Mouse (Mus musculus) limb, embryonic 14.5 days (tissue): ENCODE measurements around the gene Syne2. TPM values are rescaled to one million over a fixed set of nuclear protein-coding genes. Genes with fewer than 3 reads are reported as not detected.

Experiments used
- ATAC-seq: fragments of 200-750 bp; cut with Nextera tagmentation; 2 replicates; pipeline ENCODE4 v1.8.0; 2017; ENCODE audit warnings: low read depth, moderate number of reproducible peaks, moderate TSS enrichment; ENCODE audit not compliant: low FRiP score
- DNase-seq: peaks from one replicate; pipeline ENCODE4 v3.0.0-alpha.2; 2015; ENCODE audit warnings: low spot score
- H3K27ac ChIP-seq: fragments of 300-500 bp; sonication (generic); replicated peaks from 2 replicates; pipeline ENCODE4 v1.5.1; 2014; ENCODE audit warnings: low read depth, mild to moderate bottlenecking, low read length, moderate library complexity, mixed read lengths
- H3K27me3 ChIP-seq: fragments of 300-500 bp; sonication (generic); 2 replicates; pipeline ENCODE4 v1.6.1; 2014; ENCODE audit warnings: low read length, mixed read lengths; ENCODE audit not compliant: control insufficient read depth, insufficient read depth
- H3K36me3 ChIP-seq: fragments of 300-500 bp; sonication (generic); 2 replicates; pipeline ENCODE4 v1.6.1; 2014; ENCODE audit warnings: mild to moderate bottlenecking, low read length, moderate library complexity, mixed read lengths; ENCODE audit not compliant: control insufficient read depth, insufficient read depth
- H3K4me1 ChIP-seq: fragments of 300-500 bp; sonication (generic); 2 replicates; pipeline ENCODE4 v1.6.1; 2014; ENCODE audit warnings: antibody characterized with exemption, low read length, mixed read lengths; ENCODE audit not compliant: control insufficient read depth, insufficient read depth
- H3K4me2 ChIP-seq: fragments of 300-500 bp; sonication (generic); replicated peaks from 2 replicates; pipeline ENCODE4 v1.6.1; 2014; ENCODE audit warnings: low read depth, mild to moderate bottlenecking, low read length, moderate library complexity; ENCODE audit not compliant: severe bottlenecking
- H3K4me3 ChIP-seq: fragments of 300-500 bp; sonication (generic); replicated peaks from 2 replicates; pipeline ENCODE4 v1.5.1; 2014; ENCODE audit warnings: low read length
- H3K9ac ChIP-seq: fragments of 300-500 bp; sonication (generic); 2 replicates; pipeline ENCODE4 v1.6.1; 2014; ENCODE audit warnings: mild to moderate bottlenecking, low read depth, low read length, moderate library complexity; ENCODE audit not compliant: severe bottlenecking
- H3K9me3 ChIP-seq: fragments of 300-500 bp; sonication (generic); 2 replicates; pipeline ENCODE4 v1.6.1; 2016; ENCODE audit warnings: low read length; ENCODE audit not compliant: control insufficient read depth
- POLR2A ChIP-seq: fragments of 200-500 bp; IDR thresholded peaks from 2 replicates; pipeline ENCODE4 v1.8.0; 2012; ENCODE audit warnings: inconsistent platforms, mild to moderate bottlenecking, moderate library complexity, borderline replicate concordance; ENCODE audit not compliant: insufficient read depth, insufficient read length; ENCODE audit errors: extremely low read depth
- WGBS: fragments of 180-500 bp; shearing (Covaris S2); extraction: QIAGEN DNeasy Blood & Tissue Kit; methylation state at CpG from one replicate; pipeline ENCODE4 v1.1.7; 2014; 5-methylcytosine and 5-hydroxymethylcytosine counted together
- polyA plus RNA-seq, 2 experiments: library from polyadenylated mRNA; depleted of rRNA in 1 of 2; stranded (reverse) in 1 of 2; unstranded in 1 of 2; fragments of >200 nt; fragmentation: Nextera tagmentation in 1 of 2; extraction: Ambion mirVana in 1 of 2; gene quantifications; 2 replicates each; pipeline versions ENCODE4 v1.2.1 to v1.2.3; 2012 to 2014

Syne2 gene
- polyA plus RNA-seq, 2 experiments = 41.5 to 48.0 TPM

DNA sequence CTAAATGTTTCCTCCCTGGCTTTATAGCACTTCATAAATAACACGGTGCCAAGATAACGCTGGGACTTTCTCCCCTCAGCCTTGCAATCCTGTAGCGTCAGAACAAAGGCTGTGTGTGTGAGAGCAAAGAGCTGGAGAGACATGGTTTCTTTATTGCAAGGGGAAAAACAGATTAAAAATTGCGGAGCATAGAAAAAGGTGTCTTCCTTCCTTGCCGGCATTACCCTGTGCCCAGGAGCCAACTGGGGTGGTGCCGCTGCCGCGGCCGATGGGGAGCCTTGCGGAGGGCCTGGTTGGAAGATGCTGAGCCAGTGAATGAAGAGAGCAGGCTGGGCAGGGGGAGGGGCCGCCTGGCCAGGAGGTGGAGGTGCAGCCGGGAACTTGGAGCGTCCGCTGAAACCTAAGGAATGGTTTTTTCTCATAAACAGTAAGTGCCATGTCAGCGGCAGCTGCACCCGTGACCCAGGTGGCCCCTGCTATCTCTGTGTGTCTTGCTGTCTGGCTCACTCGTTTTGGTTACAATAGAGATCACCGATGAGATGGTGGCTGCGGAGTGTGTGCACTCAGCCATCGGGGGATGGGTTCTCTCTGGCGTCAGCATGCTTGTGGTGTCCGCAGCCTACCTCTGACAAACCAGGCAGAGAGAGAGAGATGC lies 263.8 kb downstream of the Syne2 start:
- Histone ChIP-seq H3K4me3 (peak overlapping the region; percentile 34), H3K9ac (peak overlapping the region; percentile 40), H3K36me3 (peaks cover 12% of the 10 kb centered on the region), H3K4me1 (peaks cover 19% of the 10 kb centered on the region; the same call in 1 of the 2 replicates), H3K9me3 (no peaks in the 10 kb centered on the region), H3K27me3 (no peaks in the 10 kb centered on the region), H3K4me2 (peak overlapping the region; percentile 62), H3K27ac (no peak overlapping the region)
- peak; percentile 69 for ATAC-seq
- TF ChIP-seq POLR2A = no peak
- 3% methylated on average over 22 of the region's 22 CpGs for WGBS
- DNase-seq = peak; percentile 12

DNA sequence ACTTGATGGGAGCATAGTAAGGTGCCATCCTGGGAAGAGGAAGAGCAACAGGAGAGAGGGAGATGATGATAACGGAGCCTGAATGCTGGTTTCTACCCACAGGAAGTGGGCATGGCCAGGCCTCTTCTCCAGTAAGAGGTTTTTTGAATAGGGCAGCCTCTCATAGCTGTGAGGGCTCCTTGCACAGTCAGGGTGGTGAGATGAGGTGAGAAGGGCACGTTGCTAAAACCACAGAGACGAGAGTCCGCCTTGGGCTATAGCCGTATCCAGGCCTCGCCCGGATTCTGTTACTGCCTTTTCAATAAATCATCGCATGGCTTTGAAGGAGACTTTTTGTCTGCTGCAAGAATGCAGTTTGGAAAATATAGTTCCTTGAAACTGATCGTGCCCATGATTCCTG lies 267.1 kb downstream of the Syne2 start:
- no peak overlapping the region for H3K9ac ChIP-seq
- no peak overlapping the region for H3K4me3 ChIP-seq
- H3K4me2 ChIP-seq = no peak overlapping the region
- WGBS = 52% methylated on average over 9 of the region's 9 CpGs
- H3K36me3 ChIP-seq = peaks cover 16% of the 10 kb centered on the region
- DNase-seq = no peak
- H3K27me3 ChIP-seq = no peaks in the 10 kb centered on the region
- no peak for ATAC-seq
- no peak for TF ChIP-seq POLR2A
- no peak overlapping the region for H3K27ac ChIP-seq
- H3K9me3 ChIP-seq = no peaks in the 10 kb centered on the region
- peaks cover 19% of the 10 kb centered on the region; the same call in 1 of the 2 replicates for H3K4me1 ChIP-seq

DNA sequence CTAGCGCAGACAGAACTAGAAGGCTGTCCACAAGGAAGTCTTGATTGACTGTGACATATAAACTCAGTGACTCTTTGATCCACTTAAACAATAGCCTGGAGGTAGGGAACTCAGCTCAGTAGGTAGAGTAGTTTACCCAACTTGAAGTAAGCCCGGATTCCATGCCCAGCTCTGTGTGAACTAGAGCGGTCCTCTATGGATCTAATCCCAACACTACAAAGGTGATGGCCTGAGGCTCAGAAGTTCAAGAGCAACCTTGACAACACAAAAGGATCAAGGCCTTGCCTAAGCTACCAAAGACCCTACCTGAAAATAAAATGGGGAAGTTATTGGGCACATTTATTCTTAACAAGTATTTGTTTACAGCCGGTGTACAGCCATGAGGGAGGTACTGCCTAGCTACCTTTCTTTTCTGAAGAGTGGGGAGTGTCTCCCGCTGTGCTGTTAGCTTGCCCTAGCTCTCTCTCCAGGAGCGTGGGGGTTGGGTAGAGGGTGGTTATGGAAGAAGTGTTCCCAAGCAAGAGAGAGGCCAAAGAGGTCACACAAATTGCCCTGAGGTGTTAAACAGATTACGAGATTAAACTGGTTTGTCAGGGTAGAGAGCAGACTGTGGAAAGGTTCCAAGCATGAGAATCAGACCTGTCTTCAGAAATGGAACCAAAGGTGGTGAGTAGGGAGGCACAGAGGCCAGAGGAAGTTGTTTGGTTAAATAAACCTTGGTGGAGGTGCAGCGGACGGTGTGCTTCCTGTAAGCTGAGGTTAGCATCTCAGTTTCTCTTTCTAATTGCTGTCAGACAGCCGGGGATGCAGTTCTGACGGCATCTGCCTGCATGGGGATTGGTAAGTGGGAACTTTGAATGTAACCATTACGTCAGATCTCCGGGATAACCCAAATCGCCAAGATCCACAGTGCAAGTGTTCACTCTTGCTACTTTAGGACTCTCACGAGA lies 268.3 kb downstream of the Syne2 start:
- H3K36me3 ChIP-seq = peaks cover 23% of the 10 kb centered on the region
- H3K27me3 ChIP-seq = no peaks in the 10 kb centered on the region
- no peak overlapping the region for H3K27ac ChIP-seq
- WGBS = 64% methylated on average over 15 of the region's 15 CpGs
- no peak overlapping the region for H3K4me3 ChIP-seq
- no peak for TF ChIP-seq POLR2A
- no peak overlapping the region for H3K4me2 ChIP-seq
- no peaks in the 10 kb centered on the region for H3K9me3 ChIP-seq
- no peak for DNase-seq
- H3K4me1 ChIP-seq = peaks cover 12% of the 10 kb centered on the region; the same call in 1 of the 2 replicates
- no peak for ATAC-seq
- no peak overlapping the region for H3K9ac ChIP-seq

DNA sequence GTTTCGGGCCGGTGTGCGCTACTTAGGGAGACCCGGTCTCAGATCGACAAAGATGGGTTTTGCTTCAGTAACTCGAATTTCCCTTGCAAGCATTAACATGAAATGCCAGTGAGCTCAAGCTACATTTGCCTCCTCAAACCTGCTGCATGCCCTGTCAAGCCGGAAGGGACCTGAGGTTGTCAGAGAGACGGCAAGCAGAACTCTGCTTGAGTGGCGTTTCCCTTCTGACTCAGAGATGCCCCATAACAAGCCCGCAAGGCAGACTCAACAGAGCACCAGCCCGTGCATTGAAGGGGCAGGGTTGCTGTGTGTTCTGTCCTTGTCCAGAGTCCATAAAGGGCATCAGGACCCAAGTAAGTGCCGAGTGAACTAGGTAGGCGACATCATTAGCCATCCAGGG lies 269.1 kb downstream of the Syne2 start:
- Histone ChIP-seq H3K9me3 (no peaks in the 10 kb centered on the region), H3K27me3 (no peaks in the 10 kb centered on the region), H3K4me3 (no peak overlapping the region), H3K27ac (no peak overlapping the region), H3K4me2 (no peak overlapping the region), H3K36me3 (peaks cover 23% of the 10 kb centered on the region), H3K9ac (no peak overlapping the region), H3K4me1 (peaks cover 4% of the 10 kb centered on the region; the same call in 1 of the 2 replicates)
- DNase-seq (no peak), ATAC-seq (no peak)
- 74% methylated on average over 13 of the region's 13 CpGs for WGBS
- no peak for TF ChIP-seq POLR2A

DNA sequence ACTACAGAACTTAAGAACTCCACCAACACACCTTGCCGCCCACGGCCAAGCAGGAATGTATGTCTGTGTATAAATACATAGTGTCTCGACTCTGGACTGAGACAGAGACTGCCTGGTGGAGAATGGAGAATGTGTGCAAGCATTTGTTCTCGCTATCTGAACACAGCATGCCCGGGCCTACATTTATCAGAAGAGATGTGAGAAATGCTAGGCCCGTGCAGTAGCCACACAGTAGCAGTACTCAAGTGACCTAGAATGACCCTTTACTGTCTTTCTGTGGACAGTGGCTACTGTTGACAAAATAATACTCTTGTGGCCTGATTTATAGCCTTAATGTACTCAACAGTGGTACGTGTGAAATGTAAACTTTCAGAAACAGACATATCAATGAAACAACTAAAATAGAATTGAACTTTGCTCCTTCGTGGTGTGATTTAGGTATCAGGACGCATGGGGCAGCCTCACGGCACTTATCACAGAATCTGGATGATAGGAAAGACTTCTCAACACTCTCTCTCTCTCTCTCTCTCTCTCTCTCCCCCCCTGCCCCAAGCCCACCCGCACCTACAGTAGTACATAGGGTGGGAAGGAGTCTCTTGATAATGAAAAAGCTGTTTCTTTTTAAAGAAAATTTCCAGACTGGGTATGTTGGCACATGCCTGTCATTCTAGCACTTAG lies 275.0 kb downstream of the Syne2 start:
- DNase-seq (no peak), ATAC-seq (no peak)
- no peaks in the 10 kb centered on the region for H3K27me3 ChIP-seq
- peaks cover 62% of the 10 kb centered on the region for H3K36me3 ChIP-seq
- H3K9me3 ChIP-seq = no peaks in the 10 kb centered on the region
- H3K4me3 ChIP-seq = no peak overlapping the region
- 92% methylated on average over 11 of the region's 11 CpGs for WGBS
- H3K4me1 ChIP-seq = peaks cover 8% of the 10 kb centered on the region
- no peak overlapping the region for H3K9ac ChIP-seq
- H3K4me2 ChIP-seq = no peak overlapping the region
- no peak for TF ChIP-seq POLR2A
- H3K27ac ChIP-seq = no peak overlapping the region
